Mouse (Mus musculus) activated CD4-positive, CD25-positive, alpha-beta regulatory T cell (primary cell): ENCODE measurements around the gene Neurl1a. TPM values are rescaled to one million over a fixed set of nuclear protein-coding genes. Genes with fewer than 3 reads are reported as not detected.

Source experiments
- polyA plus RNA-seq, 2 experiments: library from polyadenylated mRNA; unstranded; fragments of 100-300 nt; shearing (Covaris generic); gene quantifications; one replicate each; pipeline ENCODE4 v1.2.1; 2017

The Neurl1a gene
- under 1 TPM in 1 of 2 experiments, not detected in 1; 0.28 TPM for polyA plus RNA-seq

DNA sequence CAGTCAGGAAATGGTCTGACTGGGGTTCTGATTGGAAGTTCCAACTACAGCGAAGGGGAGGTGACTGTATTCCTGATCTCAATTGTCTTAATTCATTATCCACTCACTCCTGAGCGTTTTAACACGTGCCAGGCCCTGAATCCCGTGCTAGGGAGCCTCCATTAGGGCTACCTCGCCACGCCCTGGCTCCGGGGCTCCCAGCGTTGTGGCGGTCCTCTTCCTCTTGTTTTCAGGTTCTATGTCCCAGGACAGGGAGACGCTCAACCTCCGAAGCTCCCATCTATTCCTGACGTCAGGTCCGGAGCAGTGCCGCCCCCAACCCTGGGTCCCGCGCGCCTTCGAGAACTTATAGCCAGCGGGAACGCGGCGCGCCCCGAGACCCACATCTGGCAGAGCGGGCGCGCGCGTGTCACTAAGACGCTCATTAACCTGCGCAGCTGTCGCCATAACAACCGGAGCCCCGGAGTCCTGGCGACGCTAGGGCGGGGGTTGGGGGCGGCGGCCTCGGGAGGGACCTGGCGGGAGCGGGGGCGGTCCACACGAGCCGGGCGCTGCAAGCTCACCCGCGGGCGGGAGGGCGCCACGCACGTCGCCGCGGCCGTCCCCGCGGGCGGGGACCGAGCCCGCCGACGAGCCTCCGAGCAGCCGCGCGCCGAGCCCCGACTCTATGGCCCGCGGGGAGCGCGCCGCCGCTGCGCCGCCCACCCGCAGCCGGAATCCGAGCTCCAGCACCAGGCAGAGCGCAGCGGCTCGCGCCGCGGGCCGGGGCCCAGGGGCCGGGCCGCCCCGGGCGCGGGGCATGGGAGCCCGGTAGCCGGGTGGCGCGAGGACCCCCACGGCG, at the start of gene Neurl1a:
Neurl1a (plus strand) TSS at position 390 of the 841 bp plus-strand sequence.

DNA sequence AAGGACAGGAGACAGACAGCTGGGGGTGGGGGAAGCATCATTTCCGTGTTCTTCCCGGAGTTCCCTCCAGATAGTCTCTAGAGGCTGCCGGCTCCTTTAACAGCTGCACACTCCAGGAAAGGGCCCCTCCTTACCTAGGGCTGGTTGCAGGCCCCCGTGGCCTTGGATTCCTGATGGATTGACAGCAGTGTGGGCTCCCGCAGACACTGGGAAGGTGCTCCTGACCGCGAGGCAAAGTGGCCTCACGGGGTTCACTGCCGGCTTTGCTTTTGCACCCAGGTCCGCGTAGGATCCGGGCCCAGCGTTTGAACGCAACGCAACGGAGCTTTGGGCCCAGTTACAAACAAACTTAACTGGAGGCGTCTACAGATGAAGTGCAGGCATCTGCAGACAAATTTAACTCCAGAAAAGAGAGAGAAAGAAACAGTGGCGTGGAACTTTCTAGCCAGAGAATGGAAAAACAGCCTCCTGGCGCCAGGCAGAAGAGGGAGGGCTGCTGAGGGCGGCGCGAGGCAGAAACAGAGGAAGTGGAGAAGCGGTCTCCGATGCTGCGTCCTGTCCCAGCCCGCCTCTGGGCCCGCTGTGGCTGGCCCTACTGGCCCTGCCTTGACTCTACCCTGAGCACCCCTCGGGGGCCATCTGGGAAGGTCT, 40.7 kb upstream of the Neurl1a start, which contains the start of gene Calhm2:
Calhm2 (minus strand) TSS at position 524 of the 651 bp plus-strand sequence.

DNA sequence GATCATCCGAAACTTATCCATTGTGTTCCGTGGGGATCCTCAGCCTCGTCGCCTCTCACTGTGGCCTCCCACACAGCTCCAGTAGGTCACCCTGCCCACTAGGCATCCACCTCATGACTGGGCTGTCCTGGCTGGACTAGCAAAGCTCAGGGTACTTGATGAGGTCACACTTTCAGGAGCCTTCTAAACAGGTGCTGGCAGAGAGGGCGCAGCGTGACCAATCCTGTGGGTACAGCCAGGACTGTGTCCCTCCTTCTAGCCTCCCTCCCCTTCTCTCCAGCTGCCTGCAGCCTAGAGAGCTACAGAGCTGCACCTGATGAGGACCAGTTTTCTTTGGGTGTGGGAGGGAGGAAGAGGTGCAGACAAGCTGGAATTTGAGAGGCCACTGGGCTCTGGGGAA, 34.5 kb upstream of the Neurl1a start, which contains the start of gene Calhm1:
Calhm1 (minus strand) TSS at position 101 of the 400 bp plus-strand sequence.

DNA sequence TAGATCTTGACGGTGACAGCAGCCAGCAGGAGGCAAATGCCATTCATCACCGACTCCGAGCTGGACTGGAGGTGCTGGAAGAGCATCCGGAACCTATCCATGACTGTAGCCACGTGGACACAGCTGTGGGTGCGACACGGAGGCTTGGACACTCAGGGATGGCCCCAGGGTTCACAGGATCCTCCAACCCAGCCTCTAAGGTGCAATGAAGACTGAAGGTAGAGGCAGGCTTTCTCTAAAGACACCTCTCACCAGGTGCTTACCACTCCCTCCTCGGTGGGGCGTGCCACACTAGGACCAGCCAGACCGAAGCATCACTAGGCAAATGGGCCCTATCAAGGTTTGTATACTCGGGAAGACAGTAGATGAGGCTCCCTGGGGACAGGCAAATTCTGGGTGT, 21.0 kb upstream of the Neurl1a start, which contains the start of gene Calhm3:
Calhm3 (minus strand) TSS at position 101 of the 400 bp plus-strand sequence.

Other genes with a start within 250 kb of the Neurl1a start
- under 1 TPM in 1 of 2 experiments, not detected in 1; 0.25 TPM for gene Ina, start 164.1 kb upstream of the Neurl1a start, polyA plus RNA-seq
- 10 to 100 TPM; 38.6 to 51.7 TPM for gene Nt5c2, start 163.7 kb upstream of the Neurl1a start, polyA plus RNA-seq
- 10 to 100 TPM; 23.1 to 27.1 TPM for gene Pcgf6, start 127.9 kb upstream of the Neurl1a start, polyA plus RNA-seq
- 10 to 100 TPM; 11.5 to 13.1 TPM for gene Taf5, start 111.1 kb upstream of the Neurl1a start, polyA plus RNA-seq
- 100 to 1,000 TPM; 491 to 498 TPM for gene Usmg5, start 88.2 kb upstream of the Neurl1a start, polyA plus RNA-seq
- 10 to 100 TPM in 1 of 2 experiments, 1 to 10 TPM in 1; 6.7 to 12.0 TPM for gene Pdcd11, start 88.1 kb upstream of the Neurl1a start, polyA plus RNA-seq
- gene Calhm2, start 40.5 kb upstream of the Neurl1a start, polyA plus RNA-seq: 10 to 100 TPM; 11.9 to 23.7 TPM
- not detected for gene Calhm1, start 34.6 kb upstream of the Neurl1a start, polyA plus RNA-seq
- not detected for gene Calhm3, start 21.1 kb upstream of the Neurl1a start, polyA plus RNA-seq